Mouse (Mus musculus) c-Kit-negative CD71-positive TER-119-positive erythroid progenitor cells, embryonic 14.5 days (primary cell): ENCODE data around the gene Etfbkmt.
"Not testable (repeated sequence)": the region's sequence is repeated elsewhere in the genome, so short reads cannot be mapped to it uniquely, and the experiment has no call there.

Experiments
- DNase-seq: peaks from one replicate; pipeline ENCODE4 v3.0.0-alpha.2; 2013; ENCODE audit warnings: low read depth, low spot score

Etfbkmt gene

GRCm38 (mm10) chr6:149139471-149139870, at the start of gene Etfbkmt:
Gene Etfbkmt, plus strand, starts transcription at chr6:149139849.
- no peak for DNase-seq

- DNase-seq: no peak
Measured at GRCm38 (mm10) chr6:149092406-149092805, 47.2 kb upstream of the Etfbkmt start.

DNA sequence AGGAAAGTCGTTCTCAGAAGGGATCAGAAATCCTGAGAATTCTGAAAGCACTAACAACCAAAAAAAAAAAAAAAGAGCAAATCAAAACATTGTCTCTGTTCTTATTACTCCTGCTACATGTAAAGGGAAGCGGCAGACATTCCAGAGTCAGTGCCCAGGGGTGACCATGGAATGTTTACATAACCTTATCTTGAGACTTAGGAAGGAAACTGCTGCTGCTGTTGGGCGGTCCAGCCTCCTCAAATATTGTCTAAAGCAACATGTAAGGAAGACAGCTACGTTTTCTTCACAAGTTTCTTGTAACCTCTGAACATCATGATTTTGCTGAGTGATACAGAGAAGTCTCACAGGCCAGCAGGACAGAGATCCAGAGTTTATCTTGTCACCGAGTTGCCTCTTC, 46.2 kb upstream of the Etfbkmt start:
- DNase-seq: no peak

DNA sequence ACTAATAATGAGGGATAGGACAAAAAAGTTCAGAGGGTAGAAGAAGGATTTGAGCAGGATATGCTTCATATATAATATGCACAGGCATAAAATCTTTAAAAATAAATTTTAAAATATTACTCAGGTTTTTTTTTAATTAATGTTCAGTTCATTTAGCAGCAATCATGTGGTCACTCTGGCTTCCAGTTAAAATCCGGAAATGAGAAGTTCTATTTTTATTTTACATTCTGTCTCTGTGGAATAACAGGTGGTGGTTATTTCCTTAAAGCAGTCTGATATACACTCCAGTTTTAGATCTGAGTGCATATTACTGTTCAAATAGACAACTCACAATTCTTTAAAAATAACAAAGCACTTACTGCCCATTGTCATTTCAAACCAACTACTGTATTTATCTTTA, 45.1 kb upstream of the Etfbkmt start:
- DNase-seq: no peak

- DNase-seq: no peak
Measured at GRCm38 (mm10) chr6:149095389-149095788, 44.3 kb upstream of the Etfbkmt start.

- DNase-seq: no peak
Measured at GRCm38 (mm10) chr6:149096233-149096632, 43.4 kb upstream of the Etfbkmt start.

DNA sequence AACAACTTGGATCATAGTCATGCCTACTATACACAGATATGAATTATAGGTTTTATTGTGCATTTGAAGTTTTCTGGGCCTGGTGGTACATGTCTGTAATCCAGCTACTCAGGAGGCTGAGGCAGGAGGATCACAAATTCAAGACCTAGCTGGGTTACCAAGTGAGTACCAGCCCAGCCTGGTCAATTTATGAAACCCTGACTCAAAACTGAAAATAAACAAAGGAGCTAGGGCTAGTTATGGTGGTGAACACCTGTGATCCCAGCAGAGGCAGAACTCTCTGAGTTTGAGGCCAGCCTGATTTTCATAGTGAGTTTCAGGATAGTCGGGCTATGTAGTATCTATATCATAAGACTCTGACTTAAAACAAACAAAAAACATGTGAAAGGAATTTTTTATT, 42.4 kb upstream of the Etfbkmt start:
- DNase-seq: no peak

DNA sequence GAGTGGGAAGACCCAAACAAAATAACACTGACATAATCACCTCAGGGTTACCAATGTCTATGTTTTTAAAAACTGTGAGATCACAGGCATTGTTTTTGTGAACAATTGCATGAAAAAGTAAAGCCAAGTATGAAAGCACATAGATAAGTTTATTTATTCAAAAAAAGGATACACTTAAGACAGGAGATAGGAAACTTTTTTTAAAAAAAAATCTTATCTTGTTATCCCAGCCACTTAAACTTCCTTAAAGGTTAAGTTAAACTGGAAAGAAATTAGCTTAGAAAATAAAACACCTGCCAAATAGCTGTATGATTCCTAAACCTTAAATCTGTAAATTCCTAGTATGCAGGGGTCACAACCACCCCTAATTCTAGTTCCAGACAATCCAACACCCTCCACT, 40.7 kb upstream of the Etfbkmt start:
- DNase-seq: no peak

DNA sequence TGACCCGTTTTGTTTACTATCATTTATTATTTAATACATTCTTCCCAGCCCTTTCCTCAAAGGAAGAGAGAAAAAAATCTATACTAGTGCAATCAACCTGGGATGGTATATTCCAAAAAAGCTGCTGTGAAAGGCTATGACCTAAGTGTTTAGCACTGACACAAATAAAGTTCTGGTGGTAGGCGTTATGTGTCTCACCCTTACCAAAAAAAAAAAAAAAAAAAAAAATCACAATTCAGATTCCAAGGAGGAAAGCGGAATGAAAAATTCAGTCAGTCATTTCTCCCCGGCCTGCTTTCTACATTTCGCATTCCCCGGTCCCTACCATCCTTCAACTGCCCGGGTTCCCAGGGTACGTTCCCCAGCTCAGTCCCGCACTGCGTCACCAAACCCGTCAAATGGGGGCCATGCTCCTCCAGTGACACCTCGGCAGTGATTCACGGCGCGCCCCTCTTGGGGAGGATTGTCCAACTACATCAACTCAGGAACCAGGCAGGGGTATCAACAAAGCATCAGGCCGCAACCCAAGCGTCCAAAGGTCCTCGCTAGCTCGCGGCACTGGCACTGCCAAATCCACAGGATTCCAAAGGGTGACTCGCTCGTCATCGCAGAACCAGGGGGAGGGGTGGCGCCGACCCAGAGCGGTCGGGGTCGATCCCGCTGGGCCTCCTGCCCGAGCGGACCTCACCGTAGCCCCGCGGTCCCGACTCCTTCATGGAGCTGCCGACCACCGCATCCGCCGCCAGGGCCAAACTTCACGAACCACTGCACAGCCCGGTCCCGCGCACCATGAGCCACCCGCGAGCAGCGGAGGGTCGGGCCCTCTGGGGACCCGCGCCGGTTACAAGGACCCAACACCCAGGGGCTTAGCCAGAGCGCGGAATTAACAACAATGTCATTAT, 39.2 kb upstream of the Etfbkmt start:
- DNase-seq: no peak

DNA sequence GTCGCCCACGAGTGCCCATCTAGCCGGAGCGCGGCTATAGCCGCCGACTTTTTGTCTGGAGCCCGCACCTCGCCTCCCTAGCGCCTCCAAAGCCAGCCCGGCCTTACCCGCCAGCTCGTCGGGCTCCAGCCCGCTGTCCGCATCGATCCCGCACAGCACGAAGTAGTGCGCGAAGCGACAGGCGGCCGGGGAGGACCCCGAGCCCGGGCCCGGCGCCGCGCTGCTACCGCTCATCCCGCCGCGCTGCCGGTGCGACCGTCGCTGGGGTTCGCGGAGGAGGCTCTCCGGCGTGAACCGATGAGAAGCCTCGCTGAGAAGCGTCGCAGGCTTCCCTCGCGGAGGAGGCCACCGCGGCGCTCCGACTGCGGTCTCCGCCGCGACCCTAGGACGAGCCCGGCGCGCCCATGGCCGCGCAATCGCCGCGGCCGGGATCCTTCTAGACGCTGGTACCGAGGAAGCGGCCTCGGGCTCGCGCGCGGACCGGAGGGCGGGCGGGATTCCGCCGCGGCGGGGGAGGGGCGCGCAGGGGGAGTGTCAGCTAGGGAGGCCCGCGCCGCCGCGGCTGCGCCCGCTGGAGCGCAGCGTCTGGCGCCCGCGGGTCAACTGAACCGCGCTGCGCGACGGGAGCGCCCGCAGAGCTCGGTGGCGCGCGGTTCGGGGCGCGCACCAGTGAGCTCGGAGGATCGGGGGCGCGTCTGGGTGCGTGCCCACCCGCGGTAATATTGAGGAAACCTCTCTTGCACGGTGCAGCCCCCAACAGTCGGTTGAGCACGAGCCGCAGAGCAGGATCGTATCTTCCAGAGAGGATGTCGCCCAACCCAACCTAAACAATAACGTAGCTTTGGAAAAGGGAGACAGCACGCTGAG, 38.3 kb upstream of the Etfbkmt start, which contains the start of gene Dennd5b:
Gene Dennd5b (minus strand): TSS at position 605 of the 867 bp plus-strand sequence.
- DNase-seq: no peak

DNA sequence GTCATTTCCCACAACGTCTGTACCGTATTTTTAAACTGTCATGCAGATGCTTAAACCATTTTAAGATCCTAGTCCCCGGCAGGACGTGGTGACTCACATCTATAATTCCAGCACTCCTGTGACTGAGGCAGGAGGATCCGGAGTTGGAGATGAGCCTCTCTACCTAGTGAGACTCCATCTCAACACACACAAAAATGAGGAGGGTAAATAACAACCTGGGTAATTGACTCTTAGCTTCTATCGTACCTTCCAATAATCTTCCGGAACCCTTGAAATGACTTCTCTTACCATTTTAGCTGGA, 37.8 kb upstream of the Etfbkmt start:
- DNase-seq: no peak

- no peak for DNase-seq
Measured at GRCm38 (mm10) chr6:149103451-149103850, 36.2 kb upstream of the Etfbkmt start.

DNA sequence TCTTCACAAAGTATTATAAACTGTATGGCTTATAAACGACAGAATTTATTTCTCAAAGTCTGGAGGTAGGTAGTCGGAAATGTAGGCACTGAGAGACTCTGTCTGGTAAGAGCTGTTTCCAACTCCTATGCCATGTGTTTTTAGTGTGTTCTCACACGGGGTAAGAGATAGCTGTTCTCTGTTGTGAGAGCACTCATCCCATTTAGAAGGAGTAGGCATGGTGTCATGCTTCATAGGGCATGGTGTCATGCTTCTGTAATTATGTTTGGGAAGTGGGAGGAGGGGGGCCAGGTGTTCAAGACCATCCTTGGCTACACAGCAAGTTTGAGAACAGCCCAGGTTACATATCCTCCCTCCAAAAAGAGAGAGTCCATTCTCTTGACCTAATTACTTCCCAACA, 32.0 kb upstream of the Etfbkmt start:
- DNase-seq: no peak

DNA sequence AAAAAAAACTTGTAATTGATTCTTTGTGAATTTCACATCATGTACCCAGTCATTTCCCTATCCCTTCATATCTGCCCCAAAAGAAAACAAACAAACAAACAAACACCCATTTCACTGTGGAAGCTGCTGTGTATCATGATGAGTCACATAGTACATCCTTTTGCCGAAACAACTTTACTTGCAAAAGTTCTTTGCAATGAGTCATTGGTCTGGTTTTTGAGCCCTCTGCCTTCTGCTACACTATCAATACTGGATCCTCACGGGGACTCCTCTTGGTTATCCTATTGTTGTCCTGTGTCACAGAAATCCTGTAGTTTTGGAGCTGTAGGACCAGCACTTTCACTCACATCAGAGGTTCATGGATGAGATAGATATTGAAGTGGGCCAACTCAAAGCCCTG, 30.7 kb upstream of the Etfbkmt start:
- no peak for DNase-seq

DNA sequence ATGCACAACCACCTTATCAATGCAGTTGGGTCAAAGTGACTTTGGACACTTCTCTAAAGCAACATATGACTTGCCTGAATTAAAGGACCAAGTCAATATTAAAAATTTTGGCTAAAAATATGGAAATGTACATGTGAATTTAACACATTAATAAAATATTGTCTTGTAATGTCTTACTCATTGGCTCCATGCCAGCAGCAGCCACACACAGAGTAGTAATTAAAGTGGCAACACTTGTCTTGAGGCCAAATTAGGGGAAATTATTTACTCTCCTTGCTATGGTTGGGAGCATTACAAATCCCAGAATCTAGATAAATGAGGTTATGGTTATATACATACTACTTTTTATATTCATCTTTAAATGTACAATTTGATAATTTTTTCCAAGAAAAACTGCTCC, 22.7 kb upstream of the Etfbkmt start:
- no peak for DNase-seq

DNA sequence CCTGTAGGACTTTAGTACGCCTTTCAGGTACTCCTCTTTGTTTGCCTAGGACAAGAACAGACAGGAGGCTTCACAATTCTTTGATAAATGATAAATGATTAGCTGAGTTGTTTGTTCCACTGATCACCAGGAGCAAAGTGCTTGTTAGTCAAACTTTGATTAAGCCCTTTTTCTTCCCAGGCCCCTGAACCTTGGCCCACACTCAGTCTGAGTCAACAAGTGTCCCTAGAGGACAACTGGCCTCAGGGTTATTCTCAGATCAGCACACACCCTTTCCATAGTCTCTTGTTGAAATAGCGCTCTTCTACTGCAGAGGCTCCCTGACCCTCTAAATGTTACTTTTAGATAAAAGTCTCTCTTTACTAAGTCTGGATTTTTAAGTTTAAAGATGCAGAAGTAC, 20.7 kb upstream of the Etfbkmt start:
- no peak for DNase-seq

DNA sequence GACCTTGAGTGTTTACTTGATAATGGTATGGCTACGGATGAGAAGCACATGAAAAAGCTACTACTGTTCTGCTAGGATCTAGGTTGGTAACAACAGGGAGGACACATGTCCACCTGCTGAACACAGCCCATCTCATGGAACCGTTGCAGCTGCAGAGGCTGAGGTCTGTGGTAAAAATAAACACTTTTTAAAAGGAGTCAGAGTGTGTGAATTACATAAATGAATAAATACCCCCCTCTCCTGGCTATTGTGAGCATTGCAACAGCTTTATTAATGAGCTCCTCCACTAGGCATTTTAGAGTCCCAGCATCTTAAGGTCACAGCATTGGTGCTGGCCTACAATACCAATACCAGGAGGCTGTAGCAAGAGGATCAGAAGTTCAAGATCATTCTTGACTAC, 19.8 kb upstream of the Etfbkmt start:
- DNase-seq: no peak

- no peak for DNase-seq
Measured at GRCm38 (mm10) chr6:149123042-149123441, 16.6 kb upstream of the Etfbkmt start.

DNA sequence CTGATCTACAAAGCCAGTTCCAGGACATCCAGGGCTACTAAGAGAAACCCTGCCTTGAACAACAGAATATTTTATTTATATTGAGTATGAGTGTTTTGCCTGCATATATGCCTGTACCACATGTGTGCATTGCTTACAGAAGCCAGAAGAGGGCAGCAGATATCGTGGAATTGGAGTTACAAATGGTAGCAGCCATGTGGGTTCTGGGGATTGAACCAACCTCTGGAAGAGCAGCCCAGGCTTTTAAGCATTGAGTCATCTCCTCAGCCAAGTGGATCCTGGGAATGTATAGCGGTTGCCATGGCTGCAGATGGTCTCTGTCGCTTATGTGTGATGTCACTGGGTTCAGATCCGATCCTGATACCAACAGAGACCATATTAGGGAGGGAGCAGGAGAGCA, 13.0 kb upstream of the Etfbkmt start:
- peak; percentile 44 for DNase-seq

DNA sequence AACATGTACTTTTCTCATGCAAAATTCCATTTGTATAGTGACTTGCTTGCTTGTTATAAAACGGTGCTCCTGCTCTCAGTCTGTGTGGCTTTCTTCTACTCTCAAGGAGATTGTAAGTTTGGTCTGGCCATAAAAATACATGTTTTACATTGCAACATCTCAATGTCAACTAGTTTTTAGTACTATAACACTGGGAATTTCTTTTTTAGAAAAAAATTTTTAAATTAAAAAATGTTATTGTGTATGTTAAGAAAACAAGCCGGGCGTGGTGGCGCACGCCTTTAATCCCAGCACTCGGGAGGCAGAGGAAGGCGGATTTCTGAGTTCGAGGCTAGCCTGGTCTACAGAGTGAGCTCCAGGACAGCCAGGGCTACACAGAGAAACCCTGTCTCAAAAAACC, 9.8 kb upstream of the Etfbkmt start, which contains the start of gene Gm10203:
Gene Gm10203 (plus strand): TSS at position 301 of the 400 bp plus-strand sequence.
- not testable (repeated sequence) for DNase-seq

- no peak for DNase-seq
Measured at GRCm38 (mm10) chr6:149131111-149131510, 8.5 kb upstream of the Etfbkmt start.

GRCm38 (mm10) chr6:149132311-149133077, 7.2 kb upstream of the Etfbkmt start:
- peak; percentile 44 for DNase-seq
